8 mouse cellular contexts compared by ENCODE assay signal in the genomic region with DNA sequence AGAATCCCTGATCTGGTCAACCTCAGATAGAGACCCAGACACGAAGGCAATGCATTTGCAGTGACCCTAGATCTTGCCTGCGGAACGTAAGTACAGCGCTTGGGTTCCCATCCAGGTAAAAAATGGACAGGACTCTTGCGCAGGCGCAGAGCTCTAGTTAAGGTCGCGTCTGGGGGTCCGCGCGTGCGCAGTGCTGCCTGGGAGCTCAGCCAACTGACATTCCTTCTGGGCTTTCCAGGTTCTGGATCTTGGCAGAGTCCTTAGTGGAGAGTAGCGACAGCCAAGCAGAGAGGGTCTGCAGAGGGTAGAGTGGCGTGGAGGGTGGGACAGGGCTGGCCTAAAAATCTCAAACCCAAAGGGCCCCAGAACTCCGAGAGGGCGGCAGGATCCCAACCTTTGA. TPM values are rescaled to one million over a fixed set of nuclear protein-coding genes. Genes with fewer than 3 reads are reported as not detected.
A peak's percentile ranks its signal among the peaks of the same experiment; 100 is the strongest.
DNase-seq lines count a peak whose midpoint lies in the region; ATAC-seq and TF ChIP-seq lines count a peak whose summit lies in the region.
"Had no signal": no experiment of that assay in that cellular context is flagged by ENCODE, and none has a peak within 500 bp of the region (broad histone marks: within the 10 kb centered on the region; RNA-seq: fewer than 3 reads in every experiment).

No protein-coding gene starts in this region.

- 19% methylated on average over 16 of the region's 16 CpGs for WGBS in midbrain, embryonic 13.5 days

- H3K4me3 ChIP-seq in cortical plate, adult 2 months (ENCODE audit: insufficient read depth, low read length) = no peak overlapping the region
- H3K4me3 ChIP-seq in midbrain, embryonic 13.5 days (replicated peaks) = peak overlapping the region; percentile 28
- H3K4me3 ChIP-seq: limb, embryonic 15.5 days had no signal

- H3K4me2 ChIP-seq in midbrain, embryonic 13.5 days (replicated peaks) = peak overlapping the region; percentile 53
- H3K4me2 ChIP-seq: limb, embryonic 15.5 days had no signal

- peak; percentile 63; the same call in 1 of the 2 replicates for ATAC-seq in midbrain, embryonic 13.5 days

- TF ChIP-seq CTCF in cortical plate, adult 2 months (IDR thresholded peaks at IDR 0.05; ENCODE audit: extremely low read depth, insufficient read depth, low read length) = no peak

- peaks cover 3% of the 10 kb centered on the region; the same call in 1 of the 2 replicates for H3K4me1 ChIP-seq in cortical plate, adult 2 months (ENCODE audit: control insufficient read depth, insufficient read depth, low read length)
- peaks cover 15% of the 10 kb centered on the region for H3K4me1 ChIP-seq in midbrain, embryonic 13.5 days (replicated peaks)
- H3K4me1 ChIP-seq: limb, embryonic 15.5 days had no signal

- peak overlapping the region; percentile 67 for H3K27ac ChIP-seq in cortical plate, adult 2 months (ENCODE audit: insufficient read depth, low read length)
- peak overlapping the region; percentile 35; the same call in 1 of the 2 replicates for H3K27ac ChIP-seq in midbrain, embryonic 13.5 days
- H3K27ac ChIP-seq: limb, embryonic 15.5 days had no signal

- peak; percentile 56 for DNase-seq in cerebellum, adult 11-12 months
- peak; percentile 66 for DNase-seq in layer of hippocampus, adult 11-12 months (ENCODE audit: low spot score)
- no peak for DNase-seq in yolk sac, embryonic 10.5 days (ENCODE audit: low spot score)
- DNase-seq in urinary bladder, adult 2 months (ENCODE audit: low spot score) = no peak
- DNase-seq in MN1 (ENCODE audit: low spot score) = no peak

- no peaks in the 10 kb centered on the region for H3K36me3 ChIP-seq in midbrain, embryonic 13.5 days
- H3K36me3 ChIP-seq: limb, embryonic 15.5 days had no signal

- H3K9me3 ChIP-seq in midbrain, embryonic 13.5 days = no peaks in the 10 kb centered on the region
- H3K9me3 ChIP-seq: limb, embryonic 15.5 days had no signal

- TF ChIP-seq POLR2A in cortical plate, adult 2 months (IDR thresholded peaks at IDR 0.05; ENCODE audit: extremely low read depth, insufficient read depth, low read length) = no peak

- H3K9ac ChIP-seq in midbrain, embryonic 13.5 days (replicated peaks) = no peak overlapping the region
- H3K9ac ChIP-seq: limb, embryonic 15.5 days had no signal

- H3K27me3 ChIP-seq in midbrain, embryonic 13.5 days = peaks cover 39% of the 10 kb centered on the region

RNA-seq across cellular contexts. Expression of gene Vwa5b1, which starts 41.9 kb away (rescaled TPM):
- polyA plus RNA-seq in cortical plate, adult 2 months (2012; rRNA removed) = 1.5 and 2.0 TPM in 2 replicates
- 0.63 and 0.82 TPM in 2 replicates for polyA plus RNA-seq in midbrain, embryonic 13.5 days (2015; fragmentation: Nextera tagmentation; extraction: Ambion mirVana)
- polyA plus RNA-seq in urinary bladder, adult 2 months (2012; rRNA removed) = 0.01 TPM in 2 replicates

RNA-seq across cellular contexts. Expression of gene Pla2g2c, which starts 47.0 kb away (rescaled TPM):
- polyA plus RNA-seq in cortical plate, adult 2 months (2012; rRNA removed) = 0.29 and 0.32 TPM in 2 replicates
- polyA plus RNA-seq in midbrain, embryonic 13.5 days (2015; fragmentation: Nextera tagmentation; extraction: Ambion mirVana) = 0.66 and 0.73 TPM in 2 replicates
- polyA plus RNA-seq in urinary bladder, adult 2 months (2012; rRNA removed) = not detected in 2 replicates
- polyA plus RNA-seq: limb, embryonic 15.5 days had no signal

RNA-seq across cellular contexts. Expression of gene Ubxn10, which starts 59.4 kb away (rescaled TPM):
- polyA plus RNA-seq in cortical plate, adult 2 months (2012; rRNA removed) = 1.2 and 1.3 TPM in 2 replicates
- 2.5 and 3.1 TPM in 2 replicates for polyA plus RNA-seq in midbrain, embryonic 13.5 days (2015; fragmentation: Nextera tagmentation; extraction: Ambion mirVana)
- 0.10 and 0.25 TPM in 2 replicates for polyA plus RNA-seq in urinary bladder, adult 2 months (2012; rRNA removed)

Comparison
In these comparisons a context has a peak if more than half of its experiments do, and no peak if none do; other contexts are left out.
1. DNase-seq: peak in cerebellum, adult 11-12 months (single experiment) and layer of hippocampus, adult 11-12 months (single experiment); none in yolk sac, embryonic 10.5 days (single experiment), urinary bladder, adult 2 months (single experiment) and MN1 (single experiment).